Mouse (Mus musculus): ENCODE results near the gene Tsc1. TPM values are rescaled to one million over a fixed set of nuclear protein-coding genes. Genes with fewer than 3 reads are reported as not detected.

The Tsc1 gene
- total and polyA plus RNA-seq, 3 experiments, result 8.0 to 16.4 TPM; not detected in 1

DNA sequence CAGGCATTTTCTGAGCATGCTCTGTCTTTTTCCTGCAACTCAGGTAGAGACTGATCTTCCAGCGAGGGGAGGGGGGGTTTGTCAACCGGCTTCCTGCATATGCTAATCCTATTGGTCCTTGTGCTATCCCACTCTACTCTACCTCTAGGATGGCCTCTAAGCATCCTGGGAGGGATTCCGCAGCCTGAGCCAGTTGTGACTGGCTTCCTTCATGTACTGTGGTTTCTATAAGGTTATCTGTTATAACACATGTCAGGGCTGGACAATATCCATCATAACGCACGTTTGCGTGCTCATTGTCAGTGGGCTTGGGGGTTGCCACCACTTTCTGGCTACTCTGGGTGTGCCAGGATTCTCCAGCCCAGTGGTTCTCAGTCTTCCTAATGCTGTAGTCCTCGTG, 45.0 kb upstream of the Tsc1 start:
- TF ChIP-seq CTCF (IDR thresholded peaks at IDR 0.05 in 2 of 3, conservative IDR thresholded peaks at IDR 0.05 in 1 of 3; ENCODE audit: control insufficient read depth in 1 of 3, insufficient read depth in 1 of 3, low read depth in 2 of 3, low read length in 3 of 3, poor library complexity in 1 of 3, severe bottlenecking in 1 of 3) (no peak), TAL1 (IDR thresholded peaks at IDR 0.05; ENCODE audit: low read length) (peak; percentile 89), TCF12 (IDR thresholded peaks at IDR 0.05; ENCODE audit: low read depth, low read length) (peak; percentile 71), ELF1 (IDR thresholded peaks at IDR 0.05; ENCODE audit: low read depth, low read length) (no peak), BHLHE40 (IDR thresholded peaks at IDR 0.05; ENCODE audit: borderline replicate concordance, low read depth, low read length) (peak; percentile 61; the same call in 1 of the 2 replicates), SIN3A (IDR thresholded peaks at IDR 0.05; ENCODE audit: low read length) (peak; percentile 54; the same call in 1 of the 2 replicates), EP300 (IDR thresholded peaks at IDR 0.05; ENCODE audit: low read depth in 1 of 2, low read length in 2 of 2) (peak; percentile 72 to 85), MYC (IDR thresholded peaks at IDR 0.05; ENCODE audit: low read depth, low read length) (0 out of 2 replicates have a peak, but pooled peaks have one; percentile 38), HCFC1 (IDR thresholded peaks at IDR 0.05; ENCODE audit: low read depth, low read length) (no peak), MAX (IDR thresholded peaks at IDR 0.05; ENCODE audit: low read length) (peak; percentile 49; the same call in 1 of the 2 replicates), KAT2A (conservative IDR thresholded peaks at IDR 0.05; ENCODE audit: low read depth, low read length) (no peak), ZKSCAN1 (IDR thresholded peaks at IDR 0.05; ENCODE audit: low read depth, low read length) (no peak), MAZ (IDR thresholded peaks at IDR 0.05; ENCODE audit: low read depth, low read length) (no peak), GATA1 (IDR thresholded peaks at IDR 0.05; ENCODE audit: low read depth, low read length) (0 out of 2 replicates have a peak, but pooled peaks have one; percentile 33), POLR2A (IDR thresholded peaks at IDR 0.05; ENCODE audit: control insufficient read depth in 1 of 2, insufficient read depth in 1 of 2, low read depth in 1 of 2, low read length in 2 of 2, poor library complexity in 1 of 2) (peak in 1 of 2 experiments; percentile 32; a peak in 1 of 4 replicates), POLR2AphosphoS2 (IDR thresholded peaks at IDR 0.05; ENCODE audit: low read length) (no peak), SMC3 (IDR thresholded peaks at IDR 0.05; ENCODE audit: low read depth, low read length) (no peak), ETS1 (IDR thresholded peaks at IDR 0.05; ENCODE audit: low read depth, low read length) (peak; percentile 59), MXI1 (IDR thresholded peaks at IDR 0.05; ENCODE audit: low read depth, low read length) (no peak), E2F4 (IDR thresholded peaks at IDR 0.05; ENCODE audit: borderline replicate concordance, low read depth, low read length) (no peak), USF1 (IDR thresholded peaks at IDR 0.05; ENCODE audit: low read depth, low read length) (no peak)
- Histone ChIP-seq H3K9ac (ENCODE audit: control insufficient read depth, low read depth, low read length, poor library complexity, severe bottlenecking) (no peak overlapping the region; the same call in 1 of the 2 replicates), H3K27me3 (ENCODE audit: control insufficient read depth in 1 of 2, insufficient read depth in 2 of 2, low read length in 2 of 2) (no peaks in the 10 kb centered on the region), H3K4me1 (ENCODE audit: control insufficient read depth in 1 of 2, insufficient read depth in 2 of 2, low read length in 2 of 2) (peaks cover 29 to 52% of the 10 kb centered on the region in 2 experiments), H3K27ac (ENCODE audit: control insufficient read depth, low read depth, low read length) (peak overlapping the region; percentile 98), H3K4me3 (ENCODE audit: control insufficient read depth in 1 of 2, insufficient read depth in 1 of 2, low read depth in 2 of 2, low read length in 2 of 2) (no peak overlapping the region), H3K36me3 (ENCODE audit: control insufficient read depth in 1 of 2, insufficient read depth in 2 of 2, low read length in 2 of 2) (peaks cover 0 to 49% of the 10 kb centered on the region in 2 experiments; a peak in 2 of 4 replicates), H3K9me3 (replicated peaks; ENCODE audit: insufficient read depth, low read length) (no peaks in the 10 kb centered on the region), H3K79me2 (ENCODE audit: control insufficient read depth, insufficient read depth, low read length, poor library complexity) (no peaks in the 10 kb centered on the region; the same call in 1 of the 2 replicates)
- DNase-seq (ENCODE audit: low read depth, low spot score), result peak; percentile 72

DNA sequence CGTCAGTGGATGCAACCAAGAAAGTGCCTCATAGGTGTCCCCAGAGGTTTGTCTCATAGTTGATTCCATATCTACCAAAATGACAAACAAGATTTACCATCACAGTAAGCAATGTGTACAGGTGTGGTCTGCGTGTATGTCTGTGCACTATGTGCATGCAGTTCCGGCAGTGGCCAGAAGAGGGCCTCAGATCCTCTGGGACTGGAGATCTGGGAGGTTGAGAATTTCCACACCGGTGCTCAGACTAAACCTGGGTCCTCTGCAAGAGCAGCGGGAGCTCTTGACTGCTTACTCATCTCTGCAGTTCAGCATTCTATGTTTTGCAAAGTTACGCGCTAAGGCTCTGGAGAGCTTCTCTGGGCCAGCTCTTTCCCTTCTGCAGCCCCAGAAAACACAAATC, 44.0 kb upstream of the Tsc1 start:
- H3K36me3 ChIP-seq (ENCODE audit: control insufficient read depth in 1 of 2, insufficient read depth in 2 of 2, low read length in 2 of 2), result peaks cover 0 to 58% of the 10 kb centered on the region in 2 experiments; a peak in 2 of 4 replicates
- H3K27me3 ChIP-seq (ENCODE audit: control insufficient read depth in 1 of 2, insufficient read depth in 2 of 2, low read length in 2 of 2), result no peaks in the 10 kb centered on the region
- H3K4me1 ChIP-seq (ENCODE audit: control insufficient read depth in 1 of 2, insufficient read depth in 2 of 2, low read length in 2 of 2), result peaks cover 37 to 61% of the 10 kb centered on the region in 2 experiments
- peak; percentile 88 for DNase-seq (ENCODE audit: low read depth, low spot score)
- no peaks in the 10 kb centered on the region; the same call in 1 of the 2 replicates for H3K79me2 ChIP-seq (ENCODE audit: control insufficient read depth, insufficient read depth, low read length, poor library complexity)
- H3K27ac ChIP-seq (ENCODE audit: control insufficient read depth, low read depth, low read length), result peak overlapping the region; percentile 98
- H3K4me3 ChIP-seq (ENCODE audit: control insufficient read depth in 1 of 2, insufficient read depth in 1 of 2, low read depth in 2 of 2, low read length in 2 of 2), result no peak overlapping the region
- H3K9me3 ChIP-seq (replicated peaks; ENCODE audit: insufficient read depth, low read length), result no peaks in the 10 kb centered on the region
- peak overlapping the region; percentile 71 for H3K9ac ChIP-seq (ENCODE audit: control insufficient read depth, low read depth, low read length, poor library complexity, severe bottlenecking)
- TF ChIP-seq MYC (IDR thresholded peaks at IDR 0.05; ENCODE audit: low read depth, low read length), result 0 out of 2 replicates have a peak, but pooled peaks have one; percentile 30
- peak; percentile 47; the same call in 1 of the 2 replicates for TF ChIP-seq ZC3H11A (IDR thresholded peaks at IDR 0.05; ENCODE audit: low read depth, low read length)
- TF ChIP-seq POLR2A (IDR thresholded peaks at IDR 0.05; ENCODE audit: control insufficient read depth in 1 of 2, insufficient read depth in 1 of 2, low read depth in 1 of 2, low read length in 2 of 2, poor library complexity in 1 of 2), result peak in 1 of 2 experiments; percentile 48; a peak in 1 of 4 replicates
- peak; percentile 36 for TF ChIP-seq TCF12 (IDR thresholded peaks at IDR 0.05; ENCODE audit: low read depth, low read length)
- no peak for TF ChIP-seq KAT2A (conservative IDR thresholded peaks at IDR 0.05; ENCODE audit: low read depth, low read length)
- TF ChIP-seq MYB (IDR thresholded peaks at IDR 0.05; ENCODE audit: low read depth, low read length), result no peak
- TF ChIP-seq SMC3 (IDR thresholded peaks at IDR 0.05; ENCODE audit: low read depth, low read length), result peak; percentile 68
- peak; percentile 77 to 93 (median 79) for TF ChIP-seq CTCF (IDR thresholded peaks at IDR 0.05 in 2 of 3, conservative IDR thresholded peaks at IDR 0.05 in 1 of 3; ENCODE audit: control insufficient read depth in 1 of 3, insufficient read depth in 1 of 3, low read depth in 2 of 3, low read length in 3 of 3, poor library complexity in 1 of 3, severe bottlenecking in 1 of 3)
- TF ChIP-seq RAD21 (IDR thresholded peaks at IDR 0.05; ENCODE audit: low read depth, low read length), result peak; percentile 57
- TF ChIP-seq POLR2AphosphoS2 (IDR thresholded peaks at IDR 0.05; ENCODE audit: low read length), result no peak
- TF ChIP-seq USF1 (IDR thresholded peaks at IDR 0.05; ENCODE audit: low read depth, low read length), result no peak
- TF ChIP-seq MEF2A (IDR thresholded peaks at IDR 0.05; ENCODE audit: extremely low read depth, insufficient replicate concordance, low read depth, low read length, poor library complexity, severe bottlenecking), result no peak
- TF ChIP-seq GATA1 (IDR thresholded peaks at IDR 0.05; ENCODE audit: low read depth, low read length), result no peak
- TF ChIP-seq E2F4 (IDR thresholded peaks at IDR 0.05; ENCODE audit: borderline replicate concordance, low read depth, low read length), result no peak
- TF ChIP-seq GABPA (IDR thresholded peaks at IDR 0.05; ENCODE audit: low read depth, low read length), result no peak
- TF ChIP-seq RCOR1 (IDR thresholded peaks at IDR 0.05; ENCODE audit: low read depth, low read length), result peak; percentile 11; the same call in 1 of the 2 replicates
- TF ChIP-seq ETS1 (IDR thresholded peaks at IDR 0.05; ENCODE audit: low read depth, low read length), result peak; percentile 50
- TF ChIP-seq TBP (IDR thresholded peaks at IDR 0.05; ENCODE audit: low read depth, low read length), result 0 out of 2 replicates have a peak, but pooled peaks have one; percentile 63
- TF ChIP-seq MAX (IDR thresholded peaks at IDR 0.05; ENCODE audit: low read length), result no peak

Measured in MEL (cell line).